ENCODE assay signal across 21 mouse cellular contexts in the genomic region with DNA sequence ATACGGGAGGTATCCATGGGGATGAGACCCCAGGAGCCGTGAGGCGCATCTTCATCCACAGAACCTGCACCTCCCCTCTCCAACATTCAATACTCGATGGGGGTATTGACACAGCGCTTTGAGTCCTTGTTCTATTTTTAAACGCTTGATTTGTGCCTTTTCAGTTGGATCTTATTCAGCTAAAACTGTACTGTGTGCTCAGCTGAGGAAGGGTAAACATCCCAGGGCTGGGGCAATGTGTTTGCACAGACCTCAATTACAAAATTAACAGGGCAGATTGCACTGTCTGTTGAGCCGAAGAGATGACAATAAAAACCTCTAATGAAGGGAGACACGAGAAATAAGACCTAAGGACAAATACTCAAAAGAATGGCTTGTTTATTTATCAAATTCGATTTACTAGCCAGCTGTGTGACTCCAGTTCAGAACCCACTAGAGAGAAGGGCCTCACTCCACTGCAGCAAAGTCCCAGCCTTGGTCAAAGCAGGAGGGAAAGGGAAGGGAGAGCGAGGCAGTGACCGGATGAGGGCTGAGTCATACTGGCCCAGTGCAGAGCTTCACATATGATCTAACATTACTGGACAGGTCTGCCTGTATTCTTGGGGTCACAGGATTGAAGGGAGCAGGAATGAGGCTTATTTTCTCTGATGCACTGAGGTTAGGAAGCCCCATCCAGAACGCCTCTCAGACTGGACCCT. TPM values are rescaled to one million over a fixed set of nuclear protein-coding genes. Genes with fewer than 3 reads are reported as not detected.
DNase-seq lines count a peak whose midpoint lies in the region; ATAC-seq and TF ChIP-seq lines count a peak whose summit lies in the region.
"Had no signal": no experiment of that assay in that cellular context is flagged by ENCODE, and none has a peak within 500 bp of the region (broad histone marks: within the 10 kb centered on the region; RNA-seq: fewer than 3 reads in every experiment).

No protein-coding gene starts in this region.

- TF ChIP-seq EP300 in liver, postnatal 0 days (IDR thresholded peaks at IDR 0.05; ENCODE audit: low read depth), result no peak
- TF ChIP-seq EP300 in stomach, postnatal 0 days (optimal IDR thresholded peaks at IDR 0.05), result no peak

- H3K27me3 ChIP-seq in hindbrain, embryonic 12.5 days, result no peaks in the 10 kb centered on the region
- H3K27me3 ChIP-seq in hindbrain, embryonic 14.5 days (ENCODE audit: control insufficient read depth, insufficient read depth, low read length), result no peaks in the 10 kb centered on the region
- peaks cover 37% of the 10 kb centered on the region for H3K27me3 ChIP-seq in liver, postnatal 0 days (ENCODE audit: insufficient read depth, low read length)
- H3K27me3 ChIP-seq in midbrain, embryonic 14.5 days (ENCODE audit: control insufficient read depth, insufficient read depth, low read length), result no peaks in the 10 kb centered on the region
- peaks cover 50% of the 10 kb centered on the region for H3K27me3 ChIP-seq in midbrain, embryonic 10.5 days (ENCODE audit: low read depth, poor library complexity, severe bottlenecking)
- H3K27me3 ChIP-seq in stomach, postnatal 0 days (ENCODE audit: control insufficient read depth, insufficient read depth, low read length), result no peaks in the 10 kb centered on the region
- H3K27me3 ChIP-seq in kidney, embryonic 15.5 days, result no peaks in the 10 kb centered on the region

- H3K9me3 ChIP-seq in hindbrain, embryonic 12.5 days (replicated peaks), result no peaks in the 10 kb centered on the region
- no peaks in the 10 kb centered on the region for H3K9me3 ChIP-seq in hindbrain, embryonic 14.5 days (ENCODE audit: control insufficient read depth, low read length)
- H3K9me3 ChIP-seq in liver, postnatal 0 days (ENCODE audit: low read length), result no peaks in the 10 kb centered on the region
- H3K9me3 ChIP-seq in midbrain, embryonic 14.5 days (ENCODE audit: control insufficient read depth, low read length), result no peaks in the 10 kb centered on the region
- H3K9me3 ChIP-seq in midbrain, embryonic 10.5 days (replicated peaks), result no peaks in the 10 kb centered on the region
- no peaks in the 10 kb centered on the region for H3K9me3 ChIP-seq in stomach, postnatal 0 days (ENCODE audit: control insufficient read depth, low read length)
- no peaks in the 10 kb centered on the region for H3K9me3 ChIP-seq in kidney, embryonic 15.5 days (replicated peaks)
- H3K9me3 ChIP-seq: embryonic facial prominence, embryonic 13.5 days had no signal

- ATAC-seq in hindbrain, embryonic 12.5 days (ENCODE audit: low FRiP score), result 0 out of 2 replicates have a peak, but pooled peaks have one; percentile 48
- no peak for ATAC-seq in hindbrain, embryonic 14.5 days (ENCODE audit: low FRiP score)
- ATAC-seq in liver, postnatal 0 days, result peak; percentile 74
- no peak for ATAC-seq in midbrain, embryonic 14.5 days (ENCODE audit: low FRiP score, low TSS enrichment)
- peak; percentile 47; the same call in 1 of the 2 replicates for ATAC-seq in stomach, postnatal 0 days (ENCODE audit: low FRiP score, low TSS enrichment)
- ATAC-seq in kidney, embryonic 15.5 days (replicated peaks; ENCODE audit: low FRiP score), result no peak

- H3K9ac ChIP-seq in hindbrain, embryonic 12.5 days, result no peak overlapping the region
- H3K9ac ChIP-seq in hindbrain, embryonic 14.5 days, result no peak overlapping the region
- H3K9ac ChIP-seq in liver, postnatal 0 days (replicated peaks), result no peak overlapping the region
- no peak overlapping the region for H3K9ac ChIP-seq in midbrain, embryonic 14.5 days (replicated peaks; ENCODE audit: low read length)
- no peak overlapping the region for H3K9ac ChIP-seq in stomach, postnatal 0 days (ENCODE audit: low read length)
- H3K9ac ChIP-seq in kidney, embryonic 15.5 days, result no peak overlapping the region
- H3K9ac ChIP-seq: embryonic facial prominence, embryonic 13.5 days; liver, embryonic 14.5 days had no signal

- H3K4me3 ChIP-seq in hindbrain, embryonic 12.5 days, result no peak overlapping the region
- no peak overlapping the region for H3K4me3 ChIP-seq in hindbrain, embryonic 14.5 days (replicated peaks; ENCODE audit: low read length)
- H3K4me3 ChIP-seq in liver, postnatal 0 days (ENCODE audit: low read depth, low read length), result no peak overlapping the region
- no peak overlapping the region for H3K4me3 ChIP-seq in midbrain, embryonic 14.5 days (replicated peaks; ENCODE audit: low read depth, low read length)
- no peak overlapping the region for H3K4me3 ChIP-seq in midbrain, embryonic 10.5 days
- no peak overlapping the region for H3K4me3 ChIP-seq in stomach, postnatal 0 days (ENCODE audit: low read depth, low read length)
- H3K4me3 ChIP-seq in kidney, embryonic 15.5 days (replicated peaks), result no peak overlapping the region
- H3K4me3 ChIP-seq: embryonic facial prominence, embryonic 13.5 days had no signal

- H3K36me3 ChIP-seq in hindbrain, embryonic 12.5 days, result peaks cover 4% of the 10 kb centered on the region; the same call in 1 of the 2 replicates
- H3K36me3 ChIP-seq in hindbrain, embryonic 14.5 days (replicated peaks; ENCODE audit: control insufficient read depth, insufficient read depth), result peaks cover 6% of the 10 kb centered on the region
- H3K36me3 ChIP-seq in liver, postnatal 0 days (replicated peaks; ENCODE audit: insufficient read depth, low read length), result peaks cover 5% of the 10 kb centered on the region
- H3K36me3 ChIP-seq in midbrain, embryonic 14.5 days (ENCODE audit: control insufficient read depth, insufficient read depth, low read length), result peaks cover 12% of the 10 kb centered on the region; the same call in 1 of the 2 replicates
- peaks cover 15% of the 10 kb centered on the region for H3K36me3 ChIP-seq in midbrain, embryonic 10.5 days
- H3K36me3 ChIP-seq in stomach, postnatal 0 days (ENCODE audit: control insufficient read depth, insufficient read depth, low read length), result no peaks in the 10 kb centered on the region
- H3K36me3 ChIP-seq in kidney, embryonic 15.5 days, result peaks cover 16% of the 10 kb centered on the region

- WGBS in hindbrain, embryonic 12.5 days, result 73% methylated on average over 12 of the region's 12 CpGs
- 60% methylated on average over 12 of the region's 12 CpGs for WGBS in hindbrain, embryonic 14.5 days
- 56% methylated on average over 12 of the region's 12 CpGs for WGBS in liver, postnatal 0 days (ENCODE audit: insufficient replicate concordance)
- 64% methylated on average over 12 of the region's 12 CpGs for WGBS in midbrain, embryonic 14.5 days
- WGBS in midbrain, embryonic 10.5 days, result 64% methylated on average over 12 of the region's 12 CpGs
- whole genome bisulfite sequencing in stomach, postnatal 0 days, result 42% methylated on average over 12 of the region's 12 CpGs
- WGBS in kidney, embryonic 15.5 days, result 63% methylated on average over 12 of the region's 12 CpGs

- TF ChIP-seq CTCF in liver, postnatal 0 days (IDR thresholded peaks at IDR 0.05; ENCODE audit: low read depth), result no peak
- TF ChIP-seq CTCF in stomach, postnatal 0 days (IDR thresholded peaks at IDR 0.05; ENCODE audit: low read depth), result no peak

- H3K4me2 ChIP-seq in hindbrain, embryonic 12.5 days (replicated peaks), result no peak overlapping the region
- H3K4me2 ChIP-seq in hindbrain, embryonic 14.5 days (replicated peaks), result no peak overlapping the region
- no peak overlapping the region for H3K4me2 ChIP-seq in liver, postnatal 0 days (ENCODE audit: low read depth, low read length)
- no peak overlapping the region for H3K4me2 ChIP-seq in midbrain, embryonic 14.5 days (ENCODE audit: low read length)
- no peak overlapping the region for H3K4me2 ChIP-seq in stomach, postnatal 0 days (replicated peaks; ENCODE audit: low read depth)
- no peak overlapping the region for H3K4me2 ChIP-seq in kidney, embryonic 15.5 days
- H3K4me2 ChIP-seq: embryonic facial prominence, embryonic 13.5 days had no signal

- no peak overlapping the region for H3K27ac ChIP-seq in hindbrain, embryonic 12.5 days
- H3K27ac ChIP-seq in hindbrain, embryonic 14.5 days, result no peak overlapping the region
- H3K27ac ChIP-seq in liver, postnatal 0 days (ENCODE audit: low read depth), result no peak overlapping the region
- H3K27ac ChIP-seq in midbrain, embryonic 14.5 days (replicated peaks; ENCODE audit: low read depth, low read length), result no peak overlapping the region
- H3K27ac ChIP-seq in midbrain, embryonic 10.5 days (replicated peaks), result no peak overlapping the region
- no peak overlapping the region for H3K27ac ChIP-seq in stomach, postnatal 0 days (replicated peaks)
- H3K27ac ChIP-seq in kidney, embryonic 15.5 days, result no peak overlapping the region
- H3K27ac ChIP-seq: embryonic facial prominence, embryonic 13.5 days; liver, embryonic 14.5 days had no signal

- H3K4me1 ChIP-seq in hindbrain, embryonic 12.5 days, result 0 out of 2 replicates have a peak, but pooled peaks cover 3% of the 10 kb centered on the region
- no peaks in the 10 kb centered on the region for H3K4me1 ChIP-seq in hindbrain, embryonic 14.5 days (replicated peaks; ENCODE audit: control insufficient read depth, insufficient read depth, low read length)
- H3K4me1 ChIP-seq in liver, postnatal 0 days (ENCODE audit: insufficient read depth), result peaks cover 8% of the 10 kb centered on the region; the same call in 1 of the 2 replicates
- no peaks in the 10 kb centered on the region; the same call in 1 of the 2 replicates for H3K4me1 ChIP-seq in midbrain, embryonic 14.5 days (ENCODE audit: control insufficient read depth, insufficient read depth, low read length)
- H3K4me1 ChIP-seq in midbrain, embryonic 10.5 days, result peaks cover 19% of the 10 kb centered on the region
- no peaks in the 10 kb centered on the region for H3K4me1 ChIP-seq in stomach, postnatal 0 days (replicated peaks; ENCODE audit: control insufficient read depth, insufficient read depth)
- no peaks in the 10 kb centered on the region for H3K4me1 ChIP-seq in kidney, embryonic 15.5 days
- H3K4me1 ChIP-seq: embryonic facial prominence, embryonic 13.5 days had no signal

- no peak for DNase-seq in hindbrain, embryonic 14.5 days (ENCODE audit: low spot score)
- no peak for DNase-seq in liver, postnatal 0 days
- no peak for DNase-seq in liver
- peak; percentile 20 for DNase-seq in midbrain, embryonic 14.5 days
- no peak for DNase-seq in midbrain, embryonic 10.5 days (ENCODE audit: low spot score)
- DNase-seq in stomach, postnatal 0 days (ENCODE audit: low spot score), result peak; percentile 26
- DNase-seq: adrenal gland, postnatal 36 days; B cell, adult 2 months; cerebellum, adult 8-10 months; gastrocnemius, postnatal 10 days; heart, adult 18-20 months; kidney, adult 9 months; left cerebral cortex, postnatal 4 days had no signal

RNA-seq across cellular contexts. Expression of gene Spaca7, which starts 37.1 kb away (rescaled TPM):
- not detected in 2 replicates for polyA plus RNA-seq in hindbrain, embryonic 12.5 days (2016; fragmentation: Nextera tagmentation; extraction: Ambion mirVana)
- not detected in 2 replicates for polyA plus RNA-seq in hindbrain, embryonic 14.5 days (2014; fragmentation: Nextera tagmentation; extraction: Ambion mirVana)
- not detected in 2 replicates for polyA plus RNA-seq in liver, postnatal 0 days (2015; fragmentation: Nextera tagmentation; extraction: Ambion mirVana)
- not detected in 2 replicates for polyA plus RNA-seq in midbrain, embryonic 14.5 days (2014; fragmentation: Nextera tagmentation; extraction: Ambion mirVana)
- polyA plus RNA-seq in midbrain, embryonic 10.5 days (2016; fragmentation: Nextera tagmentation; extraction: Ambion mirVana), result not detected in 2 replicates
- polyA plus RNA-seq in stomach, postnatal 0 days (2015; fragmentation: Nextera tagmentation; extraction: Ambion mirVana), result not detected in 2 replicates
- polyA plus RNA-seq in kidney, embryonic 15.5 days (2015; fragmentation: Nextera tagmentation; extraction: Ambion mirVana), result 0.87 and 1.1 TPM in 2 replicates
- polyA plus RNA-seq: cortical plate, adult 2 months; embryonic facial prominence, embryonic 13.5 days; heart, embryonic 14.5 days; large intestine, adult 2 months; liver, embryonic 14.5 days; thymus, postnatal 0 days had no signal

Comparison
In these comparisons a context has a peak if more than half of its experiments do, and no peak if none do; other contexts are left out.
1. ATAC-seq: peak in hindbrain, embryonic 12.5 days (single experiment), liver, postnatal 0 days (single experiment) and stomach, postnatal 0 days (single experiment); none in hindbrain, embryonic 14.5 days (single experiment), midbrain, embryonic 14.5 days (single experiment) and kidney, embryonic 15.5 days (single experiment).
2. DNase-seq: peak in midbrain, embryonic 14.5 days (single experiment) and stomach, postnatal 0 days (single experiment); none in hindbrain, embryonic 14.5 days (single experiment), liver, postnatal 0 days (single experiment), liver (single experiment) and midbrain, embryonic 10.5 days (single experiment).